Mouse (Mus musculus) lung, postnatal 0 days (tissue): ENCODE results near the gene Dnajb2. TPM values are rescaled to one million over a fixed set of nuclear protein-coding genes. Genes with fewer than 3 reads are reported as not detected.

Source experiments
- ATAC-seq: fragments of 200-750 bp; cut with Nextera tagmentation; 2 replicates; pipeline ENCODE4 v1.8.0; 2017; ENCODE audit warnings: moderate library complexity
- DNase-seq: peaks from one replicate; pipeline ENCODE4 v3.0.0-alpha.2; 2016; ENCODE audit warnings: low spot score
- H3K27ac ChIP-seq: fragments of 300-500 bp; sonication (generic); 2 replicates; pipeline ENCODE4 v1.5.1; 2014; ENCODE audit warnings: antibody characterized with exemption, mild to moderate bottlenecking, low read length, mixed read lengths
- H3K27me3 ChIP-seq: fragments of 300-500 bp; sonication (generic); replicated peaks from 2 replicates; pipeline ENCODE4 v1.6.1; 2014; ENCODE audit warnings: low read length, mixed read lengths; ENCODE audit not compliant: insufficient read depth
- H3K36me3 ChIP-seq: fragments of 300-500 bp; sonication (generic); 2 replicates; pipeline ENCODE4 v1.6.1; 2014; ENCODE audit warnings: low read length, mixed read lengths; ENCODE audit not compliant: insufficient read depth
- H3K4me1 ChIP-seq: fragments of 300-500 bp; sonication (generic); 2 replicates; pipeline ENCODE4 v1.6.1; 2014; ENCODE audit warnings: antibody characterized with exemption, low read depth, low read length, mixed read lengths; ENCODE audit not compliant: insufficient read depth
- H3K4me2 ChIP-seq: fragments of 300-500 bp; sonication (generic); replicated peaks from 2 replicates; pipeline ENCODE4 v1.6.1; 2014; ENCODE audit warnings: low read depth, mild to moderate bottlenecking, low read length, moderate library complexity, mixed read lengths
- H3K4me3 ChIP-seq: fragments of 300-500 bp; sonication (generic); 2 replicates; pipeline ENCODE4 v1.5.1; 2014; ENCODE audit warnings: low read depth, low read length
- H3K9ac ChIP-seq: fragments of 300-500 bp; sonication (generic); replicated peaks from 2 replicates; pipeline ENCODE4 v1.6.1; 2014; ENCODE audit warnings: low read depth, mild to moderate bottlenecking
- H3K9me3 ChIP-seq: fragments of 300-500 bp; sonication (generic); 2 replicates; pipeline ENCODE4 v1.6.1; 2016; ENCODE audit warnings: low read length, mixed read lengths
- CTCF ChIP-seq: IDR thresholded peaks from 2 replicates; pipeline ENCODE4 v1.5.1; 2016; ENCODE audit warnings: antibody characterized with exemption, mild to moderate bottlenecking
- EP300 ChIP-seq: IDR thresholded peaks from 2 replicates; pipeline ENCODE4 v1.6.1; 2016; ENCODE audit warnings: antibody characterized with exemption, mild to moderate bottlenecking, control low read depth
- WGBS: fragments of 180-500 bp; shearing (Covaris S2); extraction: QIAGEN DNeasy Blood & Tissue Kit; methylation state at CpG from one replicate; pipeline ENCODE4 v1.1.7; 2014; 5-methylcytosine and 5-hydroxymethylcytosine counted together
- polyA plus RNA-seq: library from polyadenylated mRNA; unstranded; fragments of >200 nt; fragmentation: Nextera tagmentation; extraction: Ambion mirVana; gene quantifications from 2 replicates; pipeline ENCODE4 v1.2.1, GENCODE M21; 2015

Gene Dnajb2
- polyA plus RNA-seq, 1 experiment from 2014 or later = 40.1 TPM

DNA sequence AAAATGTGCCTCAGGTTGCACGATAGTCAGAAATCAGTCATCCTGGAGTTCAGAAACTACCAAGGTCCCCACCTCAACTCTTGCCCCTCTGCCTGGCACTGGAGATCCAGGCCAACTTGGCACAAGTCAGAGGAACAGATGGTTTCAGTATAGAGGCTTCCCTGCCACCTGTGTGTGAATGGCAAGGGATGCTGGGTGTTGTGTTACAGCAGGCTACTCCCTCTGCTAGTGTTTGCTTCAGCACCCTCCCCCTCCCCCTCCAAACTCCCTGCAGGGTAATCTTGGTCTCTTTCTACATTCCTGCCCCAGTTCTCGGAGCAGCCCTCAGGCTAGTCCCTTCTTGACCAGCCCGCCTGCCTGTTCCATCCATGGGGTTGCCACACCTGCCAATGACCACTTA, 14.3 kb downstream of the Dnajb2 start:
- H3K4me3 ChIP-seq = no peak overlapping the region
- H3K4me1 ChIP-seq = peaks cover 8% of the 10 kb centered on the region; the same call in 1 of the 2 replicates
- no peaks in the 10 kb centered on the region for H3K27me3 ChIP-seq
- H3K9me3 ChIP-seq = no peaks in the 10 kb centered on the region
- TF ChIP-seq CTCF (no peak), EP300 (no peak)
- H3K36me3 ChIP-seq = no peaks in the 10 kb centered on the region; the same call in 1 of the 2 replicates
- no peak overlapping the region for H3K4me2 ChIP-seq
- no peak overlapping the region for H3K27ac ChIP-seq
- no peak for ATAC-seq
- H3K9ac ChIP-seq = no peak overlapping the region
- DNase-seq = no peak
- WGBS = 61% methylated on average over 3 of the region's 3 CpGs

DNA sequence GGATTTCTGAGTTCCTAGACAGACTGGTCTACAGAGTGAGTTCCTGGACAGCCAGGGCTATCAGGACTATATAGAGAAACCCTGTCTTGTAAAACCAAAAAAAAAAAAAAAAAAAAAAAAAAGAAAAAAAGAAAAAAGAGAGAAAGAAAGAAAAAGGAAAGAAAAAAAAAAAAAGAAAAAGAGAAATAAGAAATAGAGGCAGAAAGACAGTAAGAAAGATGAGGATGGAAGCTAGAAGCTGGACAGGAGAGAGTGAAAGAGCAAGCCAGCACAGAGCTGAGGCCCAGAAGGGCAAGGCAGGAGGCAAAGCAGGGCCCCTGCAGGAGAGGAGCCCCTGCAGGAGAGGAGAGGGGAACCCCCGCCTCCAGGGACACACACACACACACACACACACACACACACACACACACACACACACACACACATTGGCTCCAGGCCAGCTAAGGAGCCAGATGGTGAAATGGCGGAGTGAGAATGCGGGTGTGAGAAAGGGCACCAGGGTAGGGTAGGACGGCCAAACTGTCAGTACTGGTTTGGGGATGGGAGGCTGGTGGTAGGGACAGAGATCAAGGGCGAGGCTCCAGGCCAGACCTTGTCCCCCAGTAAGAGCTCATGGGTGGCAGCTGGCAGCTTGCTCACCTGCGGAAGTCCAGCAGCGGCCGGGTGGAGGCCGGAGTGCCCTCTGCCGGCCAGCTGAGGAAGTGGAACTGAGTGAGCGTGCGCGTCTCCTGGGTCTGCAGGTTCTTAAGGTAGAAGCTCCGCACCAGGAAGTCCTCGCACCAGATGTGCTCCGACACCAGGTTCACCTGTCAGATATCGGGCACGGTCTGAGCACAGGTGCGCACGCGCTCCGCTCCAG, 15.1 kb downstream of the Dnajb2 start:
- peak; percentile 90 for DNase-seq

DNA sequence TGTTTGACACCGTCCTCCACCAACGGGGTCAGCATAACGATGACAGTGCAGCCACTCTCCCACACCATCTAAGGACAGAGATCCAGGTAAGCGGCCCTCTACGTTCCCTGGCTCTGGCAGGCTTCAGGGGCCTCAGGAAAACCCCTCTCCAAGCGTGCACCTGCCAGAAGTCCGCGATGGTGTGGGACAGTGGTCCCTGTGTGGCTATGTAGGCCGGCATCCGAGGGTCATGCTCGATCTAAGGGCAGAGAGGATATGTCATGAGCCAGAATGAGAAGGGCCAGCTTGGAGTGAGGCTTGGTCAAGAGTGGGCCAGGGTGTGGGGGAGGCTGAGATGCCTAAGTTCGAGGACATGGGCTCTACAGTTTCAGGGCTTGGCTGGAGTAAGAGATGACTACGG, 16.1 kb downstream of the Dnajb2 start:
- no peaks in the 10 kb centered on the region for H3K27me3 ChIP-seq
- TF ChIP-seq CTCF = no peak
- TF ChIP-seq EP300 = no peak
- no peak overlapping the region for H3K4me3 ChIP-seq
- WGBS = 57% methylated on average over 13 of the region's 13 CpGs
- no peak for ATAC-seq
- H3K9me3 ChIP-seq = no peaks in the 10 kb centered on the region
- no peaks in the 10 kb centered on the region for H3K36me3 ChIP-seq
- DNase-seq = no peak
- peaks cover 8% of the 10 kb centered on the region; the same call in 1 of the 2 replicates for H3K4me1 ChIP-seq
- H3K4me2 ChIP-seq = no peak overlapping the region
- no peak overlapping the region for H3K27ac ChIP-seq
- no peak overlapping the region for H3K9ac ChIP-seq

More for the DNA sequence above, 15.1 kb downstream of the Dnajb2 start:
- Histone ChIP-seq H3K4me2 (peak overlapping the region; percentile 40), H3K9ac (no peak overlapping the region), H3K27me3 (no peaks in the 10 kb centered on the region), H3K27ac (no peak overlapping the region), H3K4me3 (no peak overlapping the region), H3K36me3 (no peaks in the 10 kb centered on the region; the same call in 1 of the 2 replicates), H3K4me1 (peaks cover 8% of the 10 kb centered on the region; the same call in 1 of the 2 replicates), H3K9me3 (no peaks in the 10 kb centered on the region)
- WGBS = 4% methylated on average over 21 of the region's 22 CpGs
- ATAC-seq = peak; percentile 66
- TF ChIP-seq EP300 = no peak
- TF ChIP-seq CTCF = peak; percentile 92

DNA sequence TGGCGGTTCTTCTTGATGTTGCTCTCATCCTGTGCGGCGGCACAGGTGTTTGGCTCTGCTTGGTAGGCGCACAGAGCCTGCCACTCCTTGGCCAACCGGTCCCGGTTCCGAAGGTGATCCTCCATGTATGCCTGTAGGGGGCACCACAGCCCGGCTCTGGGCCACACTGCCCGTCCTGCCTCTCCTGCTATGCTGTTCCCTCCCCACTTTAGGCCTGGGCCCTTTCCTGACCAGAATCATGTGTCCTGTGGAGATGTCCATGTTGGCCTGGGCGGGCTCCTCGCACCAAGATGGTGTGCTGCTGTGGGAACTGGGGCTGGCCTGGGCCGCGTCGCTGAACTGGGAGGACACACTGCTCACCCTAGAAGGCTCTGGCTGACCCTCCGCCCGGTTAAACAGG, 16.8 kb downstream of the Dnajb2 start:
- Histone ChIP-seq H3K27me3 (no peaks in the 10 kb centered on the region), H3K27ac (no peak overlapping the region), H3K9me3 (no peaks in the 10 kb centered on the region), H3K4me3 (no peak overlapping the region), H3K4me1 (0 out of 2 replicates have a peak, but pooled peaks cover 5% of the 10 kb centered on the region), H3K4me2 (no peak overlapping the region), H3K36me3 (no peaks in the 10 kb centered on the region), H3K9ac (no peak overlapping the region)
- no peak for ATAC-seq
- TF ChIP-seq EP300 (no peak), CTCF (peak; percentile 14; the same call in 1 of the 2 replicates)
- WGBS = 74% methylated on average over 16 of the region's 16 CpGs
- no peak for DNase-seq

DNA sequence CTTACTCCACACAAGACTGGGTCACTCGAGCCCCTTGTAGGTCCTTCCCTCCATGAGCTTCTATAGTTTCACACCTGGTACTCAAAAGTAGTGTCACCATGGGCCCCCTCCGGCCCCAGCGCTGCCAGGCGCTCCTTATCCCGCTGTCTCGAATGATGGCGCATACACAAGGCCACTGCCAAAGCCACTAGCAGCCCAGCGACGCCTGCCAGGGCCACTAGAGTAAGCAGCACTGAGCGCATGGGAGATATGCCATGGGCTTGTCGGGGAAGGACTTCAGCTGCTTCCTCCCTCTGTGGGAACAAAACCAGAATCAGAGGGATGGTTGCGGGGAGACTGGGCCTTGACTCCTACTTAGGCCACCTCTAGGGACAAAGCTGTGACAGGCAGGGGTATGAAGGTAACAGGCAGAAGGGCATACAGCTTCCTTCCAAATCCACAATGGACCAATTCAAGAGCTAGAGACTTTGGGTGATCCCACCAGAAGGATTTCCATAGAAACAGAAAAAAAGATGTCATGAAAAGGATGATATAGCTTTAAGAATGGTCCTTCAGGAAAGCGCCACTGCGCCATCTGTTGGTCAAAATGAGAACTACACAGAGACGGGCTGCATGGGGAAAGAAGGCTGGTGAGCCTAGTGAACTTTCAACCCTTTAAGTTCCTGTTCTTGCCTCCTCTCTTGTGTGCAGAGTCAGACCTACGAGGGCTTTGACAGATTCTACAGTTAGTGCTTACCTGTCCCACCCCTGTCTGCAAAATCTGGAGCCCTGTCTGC, 17.8 kb downstream of the Dnajb2 start:
- Histone ChIP-seq H3K4me2 (no peak overlapping the region), H3K9me3 (no peaks in the 10 kb centered on the region), H3K4me3 (no peak overlapping the region), H3K27me3 (no peaks in the 10 kb centered on the region), H3K27ac (no peak overlapping the region), H3K4me1 (no peaks in the 10 kb centered on the region), H3K9ac (no peak overlapping the region), H3K36me3 (no peaks in the 10 kb centered on the region)
- WGBS = 59% methylated on average over 16 of the region's 16 CpGs
- TF ChIP-seq CTCF (peak; percentile 93), EP300 (no peak)
- peak; percentile 63 for DNase-seq
- ATAC-seq = no peak

DNA sequence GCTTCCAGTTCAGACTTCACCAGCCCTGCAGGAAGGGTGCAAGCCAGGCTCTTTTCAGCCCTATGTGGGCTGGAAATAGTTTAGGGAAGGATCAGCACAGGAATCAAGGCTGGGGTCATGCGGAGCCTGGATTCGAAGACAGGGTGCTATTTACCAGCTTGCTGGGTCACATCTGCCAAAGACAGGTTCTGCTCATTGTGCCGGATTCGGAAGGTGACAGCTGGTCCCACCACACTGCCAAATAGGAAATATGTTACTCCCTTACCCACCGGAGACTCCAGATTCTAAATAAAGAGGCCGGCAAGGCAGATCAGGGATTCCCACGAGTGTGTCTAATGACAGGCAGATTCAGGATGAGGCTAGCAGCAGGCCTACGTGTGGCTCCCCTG, 18.4 kb downstream of the Dnajb2 start:
- WGBS = 65% methylated on average over 8 of the region's 8 CpGs
- H3K27me3 ChIP-seq = no peaks in the 10 kb centered on the region
- H3K27ac ChIP-seq = no peak overlapping the region
- no peaks in the 10 kb centered on the region for H3K36me3 ChIP-seq
- no peak overlapping the region for H3K4me2 ChIP-seq
- ATAC-seq (no peak), DNase-seq (no peak)
- TF ChIP-seq CTCF (no peak), EP300 (no peak)
- no peaks in the 10 kb centered on the region for H3K9me3 ChIP-seq
- H3K9ac ChIP-seq = no peak overlapping the region
- no peaks in the 10 kb centered on the region for H3K4me1 ChIP-seq
- H3K4me3 ChIP-seq = no peak overlapping the region
